Mouse (Mus musculus) bone marrow macrophage, adult 2 months (primary cell): ENCODE results near the gene N4bp2.

ENCODE experiments used
- CTCF ChIP-seq: IDR thresholded peaks from 2 replicates; pipeline ENCODE4 v1.5.1; 2012; ENCODE audit warnings: low read depth, mild to moderate bottlenecking, low read length, moderate library complexity
- POLR2A ChIP-seq: IDR thresholded peaks from 2 replicates; pipeline ENCODE4 v1.6.1; 2012; ENCODE audit warnings: mild to moderate bottlenecking, low read depth, low read length, borderline replicate concordance

DNA sequence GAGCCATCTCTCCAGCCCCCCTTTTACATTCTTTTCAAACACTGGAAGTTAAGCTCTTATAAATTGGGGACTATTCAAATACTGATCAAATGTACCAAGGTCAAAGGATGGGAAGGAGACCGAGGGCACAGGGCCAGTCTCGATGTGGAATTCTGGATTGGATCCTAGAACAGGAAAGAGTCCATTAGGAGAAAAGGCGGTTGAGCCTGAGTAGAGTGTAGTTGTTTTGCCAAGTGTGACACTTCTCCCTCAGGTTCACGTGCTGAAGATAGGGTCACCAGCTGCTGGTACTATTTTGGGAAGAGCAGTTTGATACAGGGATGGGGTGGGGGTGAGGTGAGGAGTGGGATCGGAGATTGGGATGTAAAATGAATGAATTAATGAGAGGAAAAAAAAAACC lies 7.5 kb upstream of the N4bp2 start:
- no peak for TF ChIP-seq CTCF
- TF ChIP-seq POLR2A, result no peak
